Mouse (Mus musculus): ENCODE data around the gene Lkaaear1.

- TF ChIP-seq ZNF384 (IDR thresholded peaks at IDR 0.05; ENCODE audit: low read depth, low read length): no peak
- no peak for TF ChIP-seq HCFC1 (IDR thresholded peaks at IDR 0.05; ENCODE audit: borderline replicate concordance, insufficient read depth, low read length)
- TF ChIP-seq ZC3H11A (IDR thresholded peaks at IDR 0.05; ENCODE audit: borderline replicate concordance, low read depth, low read length): no peak
- no peak for TF ChIP-seq MAFK (IDR thresholded peaks at IDR 0.05; ENCODE audit: insufficient read depth, low read depth, low read length)
- TF ChIP-seq CHD2 (IDR thresholded peaks at IDR 0.05; ENCODE audit: low read depth, low read length): no peak
Observed at GRCm38 (mm10) chr2:181656734-181657133, 41.5 kb downstream of the Lkaaear1 start, which contains the start of gene Gm29797.

All from ES-E14 (cell line).